Mouse (Mus musculus) liver, postnatal 0 days (tissue): ENCODE measurements around the gene Slc8a3. TPM values are rescaled to one million over a fixed set of nuclear protein-coding genes. Genes with fewer than 3 reads are reported as not detected.
A peak's percentile ranks its signal among the peaks of the same experiment; 100 is the strongest.

ENCODE experiments used
- ATAC-seq: fragments of 200-750 bp; cut with Nextera tagmentation; 2 replicates; pipeline ENCODE4 v1.8.0; 2017; ENCODE audit warnings: mild to moderate bottlenecking, moderate library complexity
- DNase-seq: peaks from one replicate; pipeline ENCODE4 v3.0.0-alpha.2; 2016
- H3K27ac ChIP-seq: fragments of 300-500 bp; sonication (generic); 2 replicates; pipeline ENCODE4 v1.5.1; 2014; ENCODE audit warnings: antibody characterized with exemption, moderate library complexity, mild to moderate bottlenecking, low read depth
- H3K27me3 ChIP-seq: fragments of 300-500 bp; sonication (generic); 2 replicates; pipeline ENCODE4 v1.6.1; 2014; ENCODE audit warnings: low read length, control low read depth, mixed read lengths; ENCODE audit not compliant: insufficient read depth
- H3K36me3 ChIP-seq: fragments of 300-500 bp; sonication (generic); replicated peaks from 2 replicates; pipeline ENCODE4 v1.6.1; 2014; ENCODE audit warnings: mild to moderate bottlenecking, control low read depth, low read length, moderate library complexity, mixed read lengths; ENCODE audit not compliant: insufficient read depth
- H3K4me1 ChIP-seq: fragments of 300-500 bp; sonication (generic); 2 replicates; pipeline ENCODE4 v1.6.1; 2014; ENCODE audit warnings: antibody characterized with exemption, mild to moderate bottlenecking, control low read depth; ENCODE audit not compliant: insufficient read depth
- H3K4me2 ChIP-seq: fragments of 300-500 bp; sonication (generic); 2 replicates; pipeline ENCODE4 v1.6.1; 2014; ENCODE audit warnings: low read depth, mild to moderate bottlenecking, low read length, moderate library complexity, mixed read lengths
- H3K4me3 ChIP-seq: fragments of 300-500 bp; sonication (generic); 2 replicates; pipeline ENCODE4 v1.5.1; 2014; ENCODE audit warnings: low read depth, low read length
- H3K9ac ChIP-seq: fragments of 300-500 bp; sonication (generic); replicated peaks from 2 replicates; pipeline ENCODE4 v1.6.1; 2014; ENCODE audit warnings: mild to moderate bottlenecking, moderate library complexity
- H3K9me3 ChIP-seq: fragments of 300-500 bp; sonication (generic); 2 replicates; pipeline ENCODE4 v1.6.1; 2016; ENCODE audit warnings: mild to moderate bottlenecking, control low read depth, low read length, mixed read lengths
- CTCF ChIP-seq: sonication (generic); IDR thresholded peaks from 2 replicates; pipeline ENCODE4 v1.5.1; 2016; ENCODE audit warnings: antibody characterized with exemption, low read depth
- EP300 ChIP-seq: IDR thresholded peaks from 2 replicates; pipeline ENCODE4 v1.6.1; 2016; ENCODE audit warnings: antibody characterized with exemption, low read depth, mild to moderate bottlenecking
- WGBS: fragments of 180-500 bp; shearing (Covaris S2); extraction: QIAGEN DNeasy Blood & Tissue Kit; methylation state at CpG from one replicate; pipeline ENCODE4 v1.1.7; 2014; ENCODE audit not compliant: insufficient replicate concordance; 5-methylcytosine and 5-hydroxymethylcytosine counted together
- polyA plus RNA-seq: library from polyadenylated mRNA; unstranded; fragments of >200 nt; fragmentation: Nextera tagmentation; extraction: Ambion mirVana; gene quantifications from 2 replicates; pipeline ENCODE4 v1.2.1, GENCODE M21; 2015

Slc8a3 gene
- polyA plus RNA-seq, 1 experiment from 2014 or later = 0.05 TPM

GRCm38 (mm10) chr12:81205619-81206560, 127.1 kb downstream of the Slc8a3 start:
- Histone ChIP-seq H3K27me3 (no peaks in the 10 kb centered on the region), H3K4me2 (no peak overlapping the region), H3K9ac (no peak overlapping the region), H3K4me3 (no peak overlapping the region), H3K27ac (no peak overlapping the region), H3K4me1 (no peaks in the 10 kb centered on the region), H3K36me3 (no peaks in the 10 kb centered on the region), H3K9me3 (no peaks in the 10 kb centered on the region)
- WGBS = 18% methylated on average over 6 of the region's 6 CpGs
- TF ChIP-seq EP300 (no peak), CTCF (no peak)
- ATAC-seq = no peak
- peak; percentile 58 for DNase-seq

GRCm38 (mm10) chr12:81203226-81203625, 129.8 kb downstream of the Slc8a3 start:
- 29% methylated on average over 1 of the region's 1 CpGs for WGBS

GRCm38 (mm10) chr12:81199280-81199955, 133.6 kb downstream of the Slc8a3 start:
- ATAC-seq = peak; percentile 73
- H3K4me1 ChIP-seq = no peaks in the 10 kb centered on the region
- TF ChIP-seq CTCF (peak; percentile 89), EP300 (no peak)
- no peaks in the 10 kb centered on the region for H3K27me3 ChIP-seq
- H3K4me2 ChIP-seq = no peak overlapping the region
- H3K36me3 ChIP-seq = no peaks in the 10 kb centered on the region
- 31% methylated on average over 23 of the region's 23 CpGs for WGBS
- peak; percentile 76 for DNase-seq
- no peaks in the 10 kb centered on the region for H3K9me3 ChIP-seq
- no peak overlapping the region for H3K27ac ChIP-seq
- no peak overlapping the region for H3K9ac ChIP-seq
- H3K4me3 ChIP-seq = no peak overlapping the region

More at GRCm38 (mm10) chr12:81203226-81203625, 129.8 kb downstream of the Slc8a3 start:
- H3K36me3 ChIP-seq = no peaks in the 10 kb centered on the region
- no peaks in the 10 kb centered on the region for H3K27me3 ChIP-seq
- no peaks in the 10 kb centered on the region for H3K4me1 ChIP-seq
- H3K9me3 ChIP-seq = no peaks in the 10 kb centered on the region
- H3K4me2 ChIP-seq = no peak overlapping the region
- H3K27ac ChIP-seq = no peak overlapping the region
- TF ChIP-seq CTCF (no peak), EP300 (no peak)
- DNase-seq (no peak), ATAC-seq (no peak)
- H3K9ac ChIP-seq = no peak overlapping the region
- H3K4me3 ChIP-seq = no peak overlapping the region

GRCm38 (mm10) chr12:81197468-81198075, 135.4 kb downstream of the Slc8a3 start:
- TF ChIP-seq EP300 (0 out of 2 replicates have a peak, but pooled peaks have one; percentile 34), CTCF (no peak)
- Histone ChIP-seq H3K9me3 (no peaks in the 10 kb centered on the region), H3K36me3 (no peaks in the 10 kb centered on the region), H3K4me1 (no peaks in the 10 kb centered on the region), H3K9ac (no peak overlapping the region), H3K4me2 (no peak overlapping the region), H3K27me3 (no peaks in the 10 kb centered on the region), H3K27ac (no peak overlapping the region), H3K4me3 (no peak overlapping the region)
- DNase-seq (no peak), ATAC-seq (no peak)
- 50% methylated on average over 5 of the region's 5 CpGs for WGBS

GRCm38 (mm10) chr12:81193968-81194367, 139.0 kb downstream of the Slc8a3 start:
- H3K27ac ChIP-seq = no peak overlapping the region
- H3K4me1 ChIP-seq = peaks cover 10% of the 10 kb centered on the region
- H3K4me2 ChIP-seq = no peak overlapping the region
- no peaks in the 10 kb centered on the region for H3K36me3 ChIP-seq
- ATAC-seq (no peak), DNase-seq (no peak)
- no peak overlapping the region for H3K9ac ChIP-seq
- H3K4me3 ChIP-seq = no peak overlapping the region
- no peak for TF ChIP-seq EP300
- TF ChIP-seq CTCF = no peak
- H3K9me3 ChIP-seq = no peaks in the 10 kb centered on the region
- no peaks in the 10 kb centered on the region for H3K27me3 ChIP-seq
- WGBS = 61% methylated on average over 2 of the region's 2 CpGs

GRCm38 (mm10) chr12:81189636-81190035, 143.3 kb downstream of the Slc8a3 start:
- no peaks in the 10 kb centered on the region for H3K27me3 ChIP-seq
- 56% methylated on average over 1 of the region's 1 CpGs for WGBS

More at GRCm38 (mm10) chr12:81189636-81190035, 143.3 kb downstream of the Slc8a3 start:
- Histone ChIP-seq H3K4me1 (peaks cover 22% of the 10 kb centered on the region), H3K27ac (peak overlapping the region; percentile 94), H3K4me2 (no peak overlapping the region), H3K36me3 (peaks cover 4% of the 10 kb centered on the region; the same call in 1 of the 2 replicates), H3K9me3 (no peaks in the 10 kb centered on the region), H3K4me3 (no peak overlapping the region), H3K9ac (no peak overlapping the region)
- ATAC-seq (peak; percentile 89), DNase-seq (peak; percentile 27)
- TF ChIP-seq EP300 (peak; percentile 88), CTCF (no peak)
